Mouse (Mus musculus) liver, embryonic 16.5 days (tissue): ENCODE data around the gene Proca1. TPM values are rescaled to one million over a fixed set of nuclear protein-coding genes. Genes with fewer than 3 reads are reported as not detected.

Experiments used
- ATAC-seq: fragments of 200-750 bp; cut with Nextera tagmentation; 2 replicates; pipeline ENCODE4 v1.8.0; 2017; ENCODE audit warnings: low read depth, mild to moderate bottlenecking, moderate number of reproducible peaks, moderate library complexity
- H3K27ac ChIP-seq: fragments of 300-500 bp; sonication (generic); 2 replicates; pipeline ENCODE4 v1.5.1; 2014; ENCODE audit warnings: mild to moderate bottlenecking, low read length
- H3K27me3 ChIP-seq: fragments of 300-500 bp; sonication (generic); 2 replicates; pipeline ENCODE4 v1.6.1; 2014; ENCODE audit warnings: low read depth, low read length, mixed read lengths; ENCODE audit not compliant: control insufficient read depth, insufficient read depth
- H3K36me3 ChIP-seq: fragments of 300-500 bp; sonication (generic); 2 replicates; pipeline ENCODE4 v1.6.1; 2014; ENCODE audit warnings: mild to moderate bottlenecking; ENCODE audit not compliant: control insufficient read depth, insufficient read depth
- H3K4me1 ChIP-seq: fragments of 300-500 bp; sonication (generic); 2 replicates; pipeline ENCODE4 v1.6.1; 2014; ENCODE audit warnings: low read depth, low read length, mixed read lengths; ENCODE audit not compliant: control insufficient read depth
- H3K4me2 ChIP-seq: fragments of 300-500 bp; sonication (generic); 2 replicates; pipeline ENCODE4 v1.6.1; 2014; ENCODE audit warnings: low read depth, low read length, mixed read lengths
- H3K4me3 ChIP-seq: fragments of 300-500 bp; sonication (generic); 2 replicates; pipeline ENCODE4 v1.5.1; 2014; ENCODE audit warnings: low read depth, mild to moderate bottlenecking, low read length
- H3K9ac ChIP-seq: fragments of 300-500 bp; sonication (generic); 2 replicates; pipeline ENCODE4 v1.6.1; 2014; ENCODE audit warnings: low read depth, low read length
- H3K9me3 ChIP-seq: fragments of 300-500 bp; sonication (generic); replicated peaks from 2 replicates; pipeline ENCODE4 v1.6.1; 2016; ENCODE audit warnings: low read length; ENCODE audit not compliant: control insufficient read depth
- WGBS: fragments of 180-500 bp; shearing (Covaris S2); extraction: QIAGEN DNeasy Blood & Tissue Kit; methylation state at CpG from one replicate; pipeline ENCODE4 v1.1.7; 2014; ENCODE audit not compliant: insufficient replicate concordance; 5-methylcytosine and 5-hydroxymethylcytosine counted together
- polyA plus RNA-seq: library from polyadenylated mRNA; unstranded; fragments of >200 nt; fragmentation: Nextera tagmentation; extraction: Ambion mirVana; gene quantifications from 2 replicates; pipeline ENCODE4 v1.2.1, GENCODE M21; 2015

Gene Proca1
- polyA plus RNA-seq, 1 experiment from 2014 or later, result 0.44 TPM

- no peak for ATAC-seq
- Histone ChIP-seq H3K9me3 (no peaks in the 10 kb centered on the region), H3K36me3 (peaks cover 37% of the 10 kb centered on the region), H3K27me3 (no peaks in the 10 kb centered on the region), H3K4me3 (no peak overlapping the region), H3K27ac (no peak overlapping the region), H3K4me1 (peaks cover 12% of the 10 kb centered on the region), H3K4me2 (no peak overlapping the region), H3K9ac (no peak overlapping the region)
- WGBS, result 79% methylated on average over 6 of the region's 6 CpGs
Observed at GRCm38 (mm10) chr11:78156156-78156699, 37.0 kb upstream of the Proca1 start.

DNA sequence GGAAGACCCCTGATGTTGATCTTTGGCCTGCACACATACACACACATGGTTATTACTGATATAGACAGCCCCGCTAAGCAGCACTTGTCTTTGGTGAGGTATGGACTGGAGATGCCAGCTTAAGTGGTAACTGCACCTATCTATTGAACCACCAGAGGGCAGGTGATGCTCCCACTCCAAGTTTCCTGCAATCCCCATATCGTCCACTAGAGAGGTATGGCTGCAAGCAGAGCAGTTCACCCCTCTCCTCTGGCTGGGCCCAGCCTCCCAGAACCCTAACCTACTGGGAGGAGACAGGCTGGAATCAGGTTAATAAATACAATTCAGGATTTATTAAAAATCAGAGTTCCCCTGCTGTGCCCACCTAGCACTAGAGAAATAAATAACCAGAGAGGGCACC, 34.1 kb upstream of the Proca1 start:
- peaks cover 42% of the 10 kb centered on the region for H3K36me3 ChIP-seq
- H3K4me1 ChIP-seq, result peaks cover 37% of the 10 kb centered on the region
- no peak overlapping the region for H3K27ac ChIP-seq

GRCm38 (mm10) chr11:78159557-78159956, 33.6 kb upstream of the Proca1 start:
- Histone ChIP-seq H3K27ac (no peak overlapping the region), H3K9me3 (no peaks in the 10 kb centered on the region), H3K36me3 (peaks cover 42% of the 10 kb centered on the region), H3K27me3 (no peaks in the 10 kb centered on the region), H3K4me1 (peaks cover 42% of the 10 kb centered on the region), H3K9ac (no peak overlapping the region), H3K4me3 (no peak overlapping the region), H3K4me2 (no peak overlapping the region)
- 88% methylated on average over 7 of the region's 7 CpGs for WGBS
- ATAC-seq, result no peak

More for the DNA sequence above, 34.1 kb upstream of the Proca1 start:
- WGBS, result 11% methylated on average over 2 of the region's 2 CpGs
- ATAC-seq, result peak; percentile 65
- Histone ChIP-seq H3K9ac (no peak overlapping the region), H3K4me2 (no peak overlapping the region), H3K9me3 (no peaks in the 10 kb centered on the region), H3K4me3 (no peak overlapping the region), H3K27me3 (no peaks in the 10 kb centered on the region)

GRCm38 (mm10) chr11:78160171-78160570, 33.0 kb upstream of the Proca1 start:
- no peak overlapping the region for H3K27ac ChIP-seq
- no peak overlapping the region for H3K9ac ChIP-seq
- peaks cover 42% of the 10 kb centered on the region for H3K36me3 ChIP-seq
- H3K27me3 ChIP-seq, result no peaks in the 10 kb centered on the region
- H3K4me2 ChIP-seq, result no peak overlapping the region
- peaks cover 43% of the 10 kb centered on the region for H3K4me1 ChIP-seq
- no peak overlapping the region for H3K4me3 ChIP-seq
- no peaks in the 10 kb centered on the region for H3K9me3 ChIP-seq
- WGBS, result 88% methylated on average over 18 of the region's 18 CpGs
- ATAC-seq, result no peak

- Histone ChIP-seq H3K27me3 (no peaks in the 10 kb centered on the region), H3K27ac (no peak overlapping the region), H3K9me3 (no peaks in the 10 kb centered on the region), H3K4me3 (no peak overlapping the region), H3K9ac (no peak overlapping the region), H3K4me1 (peaks cover 45% of the 10 kb centered on the region), H3K36me3 (peaks cover 42% of the 10 kb centered on the region), H3K4me2 (no peak overlapping the region)
- WGBS, result 82% methylated on average over 3 of the region's 3 CpGs
- ATAC-seq, result no peak
Observed at GRCm38 (mm10) chr11:78160675-78161074, 32.5 kb upstream of the Proca1 start.

DNA sequence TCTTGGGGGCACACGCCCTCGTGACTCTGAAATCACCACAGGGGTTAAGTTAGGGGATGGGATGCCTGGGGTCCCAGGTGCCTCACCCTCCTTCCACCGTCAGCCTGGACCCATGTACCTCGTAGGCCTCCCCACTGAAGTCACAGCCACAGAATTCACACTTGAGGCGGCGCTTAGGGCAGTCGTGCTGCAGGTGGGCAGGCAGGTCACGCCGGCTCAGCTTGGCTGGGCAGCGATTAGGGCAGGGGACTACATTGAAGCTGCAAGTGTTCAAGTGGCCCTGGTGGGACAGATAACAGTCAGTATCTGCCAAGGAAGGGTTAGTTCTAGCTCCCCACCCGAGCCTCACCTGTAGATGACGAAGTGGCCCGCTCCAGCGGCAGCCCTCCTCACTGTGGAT, 32.0 kb upstream of the Proca1 start:
- Histone ChIP-seq H3K9me3 (no peaks in the 10 kb centered on the region), H3K4me3 (no peak overlapping the region), H3K36me3 (peaks cover 42% of the 10 kb centered on the region), H3K27ac (no peak overlapping the region), H3K4me2 (no peak overlapping the region), H3K27me3 (no peaks in the 10 kb centered on the region), H3K4me1 (peaks cover 50% of the 10 kb centered on the region), H3K9ac (no peak overlapping the region)
- ATAC-seq, result no peak
- 71% methylated on average over 14 of the region's 14 CpGs for whole genome bisulfite sequencing

- H3K9ac ChIP-seq, result no peak overlapping the region
- no peak for ATAC-seq
- no peaks in the 10 kb centered on the region for H3K9me3 ChIP-seq
- H3K4me2 ChIP-seq, result no peak overlapping the region
- 52% methylated on average over 4 of the region's 4 CpGs for WGBS
- H3K27ac ChIP-seq, result no peak overlapping the region; the same call in 1 of the 2 replicates
- no peaks in the 10 kb centered on the region for H3K27me3 ChIP-seq
- H3K4me1 ChIP-seq, result peaks cover 58% of the 10 kb centered on the region
- peaks cover 42% of the 10 kb centered on the region for H3K36me3 ChIP-seq
- no peak overlapping the region for H3K4me3 ChIP-seq
Observed at GRCm38 (mm10) chr11:78161968-78162367, 31.2 kb upstream of the Proca1 start.

GRCm38 (mm10) chr11:78162504-78162903, 30.7 kb upstream of the Proca1 start:
- Histone ChIP-seq H3K9me3 (no peaks in the 10 kb centered on the region), H3K4me3 (peak overlapping the region; percentile 96), H3K36me3 (peaks cover 40% of the 10 kb centered on the region), H3K4me2 (peak overlapping the region; percentile 100), H3K4me1 (peaks cover 63% of the 10 kb centered on the region), H3K27ac (0 out of 2 replicates have a peak overlapping the region, but pooled peaks have one; percentile 30), H3K27me3 (no peaks in the 10 kb centered on the region), H3K9ac (0 out of 2 replicates have a peak overlapping the region, but pooled peaks have one; percentile 98)
- WGBS, result 74% methylated on average over 6 of the region's 6 CpGs
- ATAC-seq, result no peak

GRCm38 (mm10) chr11:78163045-78163444, 30.1 kb upstream of the Proca1 start:
- Histone ChIP-seq H3K9ac (peak overlapping the region; percentile 98), H3K4me1 (peaks cover 68% of the 10 kb centered on the region), H3K4me2 (peak overlapping the region; percentile 100), H3K4me3 (peak overlapping the region; percentile 96), H3K27me3 (no peaks in the 10 kb centered on the region), H3K27ac (peak overlapping the region; percentile 87; the same call in 1 of the 2 replicates), H3K36me3 (peaks cover 34% of the 10 kb centered on the region), H3K9me3 (no peaks in the 10 kb centered on the region)
- ATAC-seq, result no peak
- WGBS, result 90% methylated on average over 2 of the region's 2 CpGs
